Mouse (Mus musculus): Measurements from ENCODE around the gene Npas2. TPM values are rescaled to one million over a fixed set of nuclear protein-coding genes. Genes with fewer than 3 reads are reported as not detected.

Npas2 gene
- total RNA-seq, 2 experiments from 2014 or later: 3.9 to 4.5 TPM

GRCm38 (mm10) chr1:39376726-39377240 lies 183.3 kb downstream of the Npas2 start:
- no peak for DNase-seq

GRCm38 (mm10) chr1:39378540-39378939 lies 185.0 kb downstream of the Npas2 start:
- no peak for DNase-seq

GRCm38 (mm10) chr1:39379021-39379420 lies 185.5 kb downstream of the Npas2 start:
- DNase-seq: no peak

GRCm38 (mm10) chr1:39381017-39381416 lies 187.5 kb downstream of the Npas2 start:
- DNase-seq: no peak

- no peak for DNase-seq
Observed at GRCm38 (mm10) chr1:39384914-39385313, 191.4 kb downstream of the Npas2 start.

- DNase-seq: no peak
Observed at GRCm38 (mm10) chr1:39386456-39386855, 192.9 kb downstream of the Npas2 start.

- DNase-seq: no peak
Observed at GRCm38 (mm10) chr1:39387497-39387896, 194.0 kb downstream of the Npas2 start.

GRCm38 (mm10) chr1:39388163-39388562 lies 194.6 kb downstream of the Npas2 start:
- DNase-seq: no peak

- DNase-seq: no peak
Observed at GRCm38 (mm10) chr1:39389338-39389737, 195.8 kb downstream of the Npas2 start.

- no peak for DNase-seq
Observed at GRCm38 (mm10) chr1:39391652-39392051, 198.1 kb downstream of the Npas2 start.

GRCm38 (mm10) chr1:39392189-39392588 lies 198.7 kb downstream of the Npas2 start:
- peak; percentile 74 for DNase-seq

GRCm38 (mm10) chr1:39393217-39393867 lies 199.8 kb downstream of the Npas2 start:
- no peak for DNase-seq

- peak; percentile 24 for DNase-seq
Observed at GRCm38 (mm10) chr1:39394096-39394495, 200.6 kb downstream of the Npas2 start.

GRCm38 (mm10) chr1:39394650-39395049 lies 201.1 kb downstream of the Npas2 start:
- no peak for DNase-seq

- no peak for DNase-seq
Observed at GRCm38 (mm10) chr1:39396347-39396746, 202.8 kb downstream of the Npas2 start.

GRCm38 (mm10) chr1:39398284-39398683 lies 204.8 kb downstream of the Npas2 start:
- DNase-seq: no peak

GRCm38 (mm10) chr1:39399228-39399627 lies 205.7 kb downstream of the Npas2 start:
- DNase-seq: no peak

- no peak for DNase-seq
Observed at GRCm38 (mm10) chr1:39400173-39400572, 206.6 kb downstream of the Npas2 start.

GRCm38 (mm10) chr1:39407108-39407507 lies 213.6 kb downstream of the Npas2 start:
- no peak for DNase-seq

- DNase-seq: no peak
Observed at GRCm38 (mm10) chr1:39408123-39408522, 214.6 kb downstream of the Npas2 start.

GRCm38 (mm10) chr1:39408668-39409067 lies 215.1 kb downstream of the Npas2 start:
- no peak for DNase-seq

GRCm38 (mm10) chr1:39410085-39410821 lies 216.7 kb downstream of the Npas2 start:
- no peak for DNase-seq
